Mouse (Mus musculus): ENCODE measurements around the gene Gm26620. TPM values are rescaled to one million over a fixed set of nuclear protein-coding genes. Genes with fewer than 3 reads are reported as not detected.

Gene Gm26620
- total RNA-seq, 2 experiments from 2014 or later: 0.55 to 0.67 TPM

- peak in 1 of 2 experiments; percentile 24 for DNase-seq
- intact Hi-C loops (cut with DNase I): no loop called here
Measured at GRCm38 (mm10) chr1:170907456-170908191, 22.8 kb downstream of the Gm26620 start.

DNA sequence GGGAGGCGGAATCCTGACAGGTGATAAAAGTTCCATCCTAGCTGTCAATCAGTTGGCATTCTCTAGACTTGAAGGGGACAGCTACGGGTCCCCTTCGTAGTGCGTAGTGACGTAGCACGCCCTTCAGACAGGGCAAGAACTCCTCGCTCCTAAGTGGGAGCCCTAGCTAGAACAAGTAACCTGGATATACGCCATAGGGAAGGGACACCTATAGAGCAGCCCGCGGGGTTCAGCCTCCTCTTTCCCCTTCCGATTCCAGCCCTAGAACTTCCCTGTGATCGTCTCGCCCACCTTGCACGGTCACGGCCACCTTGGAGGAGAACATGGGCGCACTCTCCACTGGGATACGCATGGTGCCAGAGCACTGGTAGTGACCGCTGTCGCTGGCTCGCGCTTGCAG, 23.5 kb downstream of the Gm26620 start:
- intact Hi-C loops (cut with DNase I): no loop called here
- DNase-seq: no peak

GRCm38 (mm10) chr1:170911907-170912660, 27.2 kb downstream of the Gm26620 start:
- DNase-seq: no peak
- intact Hi-C loops (cut with DNase I): no loop called here

DNA sequence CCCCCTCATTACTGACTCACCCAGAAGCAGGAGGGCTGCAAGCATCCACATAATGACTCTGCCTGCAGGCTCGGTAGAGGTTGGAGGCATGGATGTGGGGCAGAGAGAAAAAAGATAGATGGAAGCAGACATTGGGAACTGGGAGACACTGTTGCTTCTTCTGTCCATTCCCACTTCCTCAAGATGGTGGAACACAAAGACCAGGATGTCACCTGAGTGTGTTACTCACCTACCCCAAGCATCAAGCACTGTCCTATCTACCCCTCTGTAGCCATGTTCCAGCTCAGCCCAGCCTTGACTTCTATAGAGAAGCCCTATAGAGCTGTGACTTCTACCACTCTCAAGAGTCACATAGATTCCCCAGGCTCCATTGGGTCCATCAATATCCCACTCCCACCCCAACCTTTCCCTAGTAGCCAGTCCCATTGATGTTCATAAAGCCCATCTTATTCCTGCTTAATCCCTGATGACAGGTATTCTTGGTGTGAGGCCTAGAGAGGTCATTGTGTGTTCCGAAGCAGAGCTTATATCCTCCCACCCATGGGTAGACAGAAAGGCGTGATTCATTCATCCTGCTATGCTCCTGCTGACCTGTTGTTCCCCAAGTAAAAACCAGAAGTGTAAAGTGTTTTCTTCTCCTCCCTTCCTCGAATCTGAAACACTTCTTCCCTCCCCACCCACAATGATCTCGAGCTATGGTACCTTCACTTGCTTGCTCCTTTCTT, 28.2 kb downstream of the Gm26620 start, which contains the start of gene Fcrlb:
Fcrlb (minus strand) TSS at position 51 of the 725 bp plus-strand sequence.
- DNase-seq: no peak
- intact Hi-C loops (cut with DNase I): no loop called here

GRCm38 (mm10) chr1:170915657-170916056, 30.8 kb downstream of the Gm26620 start:
- intact Hi-C loops (cut with DNase I): no loop called here
- DNase-seq: no peak

DNA sequence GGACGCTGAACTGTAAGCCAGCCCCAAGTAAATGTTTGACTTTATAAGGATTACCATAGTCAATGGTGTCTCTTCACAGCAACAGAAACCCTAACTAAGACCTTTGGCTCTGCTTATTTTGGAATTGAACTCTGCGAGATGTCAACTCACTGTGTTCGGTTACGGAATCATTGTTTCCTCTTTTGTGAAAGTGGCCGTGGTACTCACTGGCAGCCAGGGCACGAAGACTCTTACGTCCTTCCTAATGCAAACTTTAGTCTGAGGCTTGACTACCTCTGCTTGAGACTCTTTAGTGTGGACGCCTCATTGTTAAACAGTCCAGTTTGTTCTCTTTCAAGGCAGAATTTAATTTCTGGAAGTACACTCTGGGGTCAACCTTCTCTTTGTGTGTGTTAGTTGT, 34.4 kb downstream of the Gm26620 start:
- DNase-seq: no peak
- intact Hi-C loops (cut with DNase I): no loop called here

DNA sequence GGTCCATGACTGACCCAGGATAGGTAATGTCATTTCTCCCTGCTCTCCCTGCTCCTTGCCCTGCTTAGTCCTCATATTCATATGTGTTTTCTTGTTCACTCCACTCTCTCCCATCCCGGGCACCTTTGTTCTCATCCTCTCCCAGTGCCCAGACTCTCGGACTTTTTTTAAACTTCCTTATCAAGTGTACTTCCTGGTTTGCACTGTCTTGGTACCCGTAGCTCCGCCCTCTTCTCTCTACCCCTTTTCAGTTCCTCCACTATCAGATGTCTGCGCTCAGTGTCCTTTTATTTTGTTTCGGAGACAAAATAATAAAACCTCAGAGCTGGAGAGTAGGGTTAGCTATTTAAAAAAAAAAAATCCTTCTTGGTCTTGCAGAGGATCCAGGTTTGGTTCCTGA, 39.6 kb downstream of the Gm26620 start:
- intact Hi-C loops (cut with DNase I): no loop called here
- DNase-seq: no peak

- intact Hi-C loops (cut with DNase I): no loop called here
- DNase-seq: no peak
Measured at GRCm38 (mm10) chr1:170926941-170927340, 42.1 kb downstream of the Gm26620 start.

DNA sequence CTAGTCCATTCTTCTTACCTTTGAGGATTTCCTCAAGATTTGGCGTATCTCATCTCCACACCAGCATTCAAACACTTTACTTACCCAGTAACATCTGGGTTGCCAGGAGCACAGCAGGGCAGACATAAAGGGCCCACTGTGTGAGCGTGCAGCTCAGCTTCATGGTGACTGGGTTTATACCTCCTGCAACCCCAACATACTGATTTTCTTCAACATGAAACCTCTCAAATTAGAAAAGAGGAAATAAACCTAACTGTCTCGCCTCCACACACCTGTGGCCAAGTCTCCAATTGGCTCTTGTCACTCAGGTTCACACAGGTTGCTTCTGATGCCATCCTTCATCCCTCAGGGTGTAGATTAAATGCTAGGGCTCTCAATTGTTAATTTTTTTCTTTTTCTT, 42.5 kb downstream of the Gm26620 start, which contains the start of gene Fcrla:
Fcrla (minus strand) TSS at position 206 of the 400 bp plus-strand sequence.
- intact Hi-C loops (cut with DNase I): no loop called here
- no peak for DNase-seq

GRCm38 (mm10) chr1:170928467-170928866, 43.6 kb downstream of the Gm26620 start:
- no peak for DNase-seq
- intact Hi-C loops (cut with DNase I): no loop called here

DNA sequence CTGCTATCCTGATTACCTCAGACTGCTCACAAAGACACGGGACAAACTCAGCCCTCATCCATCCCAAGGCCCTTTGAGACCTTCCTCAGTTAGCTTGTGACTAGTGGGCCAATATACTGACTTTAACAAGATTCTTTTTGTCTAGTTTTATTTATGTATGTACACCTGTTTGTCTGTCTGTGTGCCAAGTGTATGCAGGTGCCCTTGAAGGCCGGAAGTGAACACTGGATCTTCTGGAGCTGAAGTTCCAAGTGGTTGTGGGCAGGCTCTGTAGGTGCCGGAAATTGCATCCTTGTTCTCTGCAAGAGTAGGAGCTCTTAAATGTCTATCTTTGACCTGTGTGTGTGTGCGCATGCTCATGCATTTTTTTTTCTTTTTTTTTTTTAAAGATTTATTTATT, 44.4 kb downstream of the Gm26620 start:
- intact Hi-C loops (cut with DNase I): no loop called here
- DNase-seq: no peak

GRCm38 (mm10) chr1:170932043-170932442, 47.2 kb downstream of the Gm26620 start:
- DNase-seq: no peak
- intact Hi-C loops (cut with DNase I): no loop called here

- DNase-seq: no peak
- intact Hi-C loops (cut with DNase I): no loop called here
Measured at GRCm38 (mm10) chr1:170933386-170933920, 48.6 kb downstream of the Gm26620 start.

GRCm38 (mm10) chr1:170933940-170934339, 49.1 kb downstream of the Gm26620 start:
- intact Hi-C loops (cut with DNase I): no loop called here
- no peak for DNase-seq

- intact Hi-C loops (cut with DNase I): no loop called here
- no peak for DNase-seq
Measured at GRCm38 (mm10) chr1:170934383-170934782, 49.5 kb downstream of the Gm26620 start.

Other genes starting within 250 kb of the Gm26620 start
- 10 to 100 TPM; 23.4 to 26.6 TPM for gene Olfml2b, start 240.5 kb upstream of the Gm26620 start, total RNA-seq (2021)
- gene Atf6, start 17.3 kb upstream of the Gm26620 start, total RNA-seq (2021): 10 to 100 TPM; 52.5 to 54.4 TPM
- 10 to 100 TPM in 1 of 2 experiments, 1 to 10 TPM in 1; 8.7 to 13.1 TPM for gene Dusp12, start 475 bp downstream of the Gm26620 start, total RNA-seq (2021)
- gene Fcrlb, start 27.9 kb downstream of the Gm26620 start, total RNA-seq (2021): not detected
- 1 to 10 TPM in 1 of 2 experiments, under 1 TPM in 1; 0.57 to 1.6 TPM for gene Fcrla, start 42.5 kb downstream of the Gm26620 start, total RNA-seq (2021)
- gene Fcgr2b, start 91.5 kb downstream of the Gm26620 start, total RNA-seq (2021): 1 to 10 TPM; 3.1 to 3.9 TPM
- gene Fcgr4, start 133.9 kb downstream of the Gm26620 start, total RNA-seq (2021): not detected
- 1 to 10 TPM; 7.4 to 8.9 TPM for gene Fcgr3, start 179.9 kb downstream of the Gm26620 start, total RNA-seq (2021)
- gene Cfap126, start 228.9 kb downstream of the Gm26620 start, total RNA-seq (2021): 1 to 10 TPM in 1 of 2 experiments, under 1 TPM in 1; 0.67 to 1.6 TPM